Mouse (Mus musculus) MEL (cell line): ENCODE results near the gene Arl2bp. TPM values are rescaled to one million over a fixed set of nuclear protein-coding genes. Genes with fewer than 3 reads are reported as not detected.

Experiments used
- DNase-seq: peaks from one replicate; pipeline ENCODE4 v3.0.0; 2011; ENCODE audit warnings: low read depth, low spot score
- H3K27ac ChIP-seq: 2 replicates; pipeline ENCODE4 v1.5.1; 2012; ENCODE audit warnings: low read depth, mild to moderate bottlenecking, control low read depth, low read length, moderate library complexity; ENCODE audit not compliant: control insufficient read depth
- H3K27me3 ChIP-seq, 2 experiments: fragments of 150-350 bp in 1 of 2; sonication (generic) in 1 of 2; 2 replicates each; pipeline ENCODE4 v1.6.1; 2012; ENCODE audit warnings: low read length in 2 of 2, mild to moderate bottlenecking in 2 of 2, improper control_type of control experiment in 1 of 2, moderate library complexity in 1 of 2; ENCODE audit not compliant: insufficient read depth in 2 of 2, control insufficient read depth in 1 of 2
- H3K36me3 ChIP-seq, 2 experiments: 2 replicates each; pipeline ENCODE4 v1.6.1; 2012 to 2014; ENCODE audit warnings: low read length in 2 of 2, improper control_type of control experiment in 1 of 2, inconsistent platforms in 1 of 2, mild to moderate bottlenecking in 1 of 2; ENCODE audit not compliant: insufficient read depth in 2 of 2, control insufficient read depth in 1 of 2
- H3K4me1 ChIP-seq, 2 experiments: fragments of 150-350 bp in 1 of 2; sonication (generic) in 1 of 2; 2 replicates each; pipeline ENCODE4 v1.6.1; 2012; ENCODE audit warnings: low read length in 2 of 2, improper control_type of control experiment in 1 of 2, mild to moderate bottlenecking in 1 of 2; ENCODE audit not compliant: insufficient read depth in 2 of 2, control insufficient read depth in 1 of 2
- H3K4me3 ChIP-seq, 2 experiments: fragments of 150-350 bp in 1 of 2; sonication (generic) in 1 of 2; 2 replicates each; pipeline ENCODE4 v1.5.1; 2012; ENCODE audit warnings: low read depth in 2 of 2, low read length in 2 of 2, mild to moderate bottlenecking in 2 of 2, moderate library complexity in 2 of 2, control low read depth in 1 of 2, improper control_type of control experiment in 1 of 2; ENCODE audit not compliant: control insufficient read depth in 1 of 2, insufficient read depth in 1 of 2
- H3K79me2 ChIP-seq: 2 replicates; pipeline ENCODE4 v1.6.1; 2012; ENCODE audit warnings: mild to moderate bottlenecking, low read length, moderate library complexity; ENCODE audit not compliant: control insufficient read depth, poor library complexity, insufficient read depth
- H3K9ac ChIP-seq: 2 replicates; pipeline ENCODE4 v1.6.1; 2012; ENCODE audit warnings: low read depth, mild to moderate bottlenecking, control low read depth, low read length, moderate library complexity; ENCODE audit not compliant: control insufficient read depth, poor library complexity, severe bottlenecking
- H3K9me3 ChIP-seq: fragments of 150-350 bp; sonication (generic); replicated peaks from 2 replicates; pipeline ENCODE4 v1.6.1; 2012; ENCODE audit warnings: mild to moderate bottlenecking, low read length, improper control_type of control experiment, moderate library complexity; ENCODE audit not compliant: insufficient read depth
- BHLHE40 ChIP-seq: IDR thresholded peaks from 2 replicates; pipeline ENCODE4 v1.6.1; 2012; ENCODE audit warnings: low read depth, mild to moderate bottlenecking, inconsistent platforms, low read length, improper control_type of control experiment, borderline replicate concordance
- CHD1 ChIP-seq: IDR thresholded peaks from 2 replicates; pipeline ENCODE4 v1.6.1; 2012; ENCODE audit warnings: low read depth, mild to moderate bottlenecking, inconsistent platforms, low read length, improper control_type of control experiment
- CHD2 ChIP-seq: IDR thresholded peaks from 2 replicates; pipeline ENCODE4 v1.6.1; 2011; ENCODE audit warnings: low read length, improper control_type of control experiment
- CTCF ChIP-seq, 3 experiments: IDR thresholded peaks in 2 of 3; conservative IDR thresholded peaks in 1 of 3; 2 replicates each; pipeline ENCODE4 v1.5.1; 2011 to 2012; ENCODE audit warnings: low read length in 3 of 3, low read depth in 2 of 3, mild to moderate bottlenecking in 2 of 3, improper control_type of control experiment in 1 of 3, inconsistent platforms in 1 of 3, mixed read lengths in 1 of 3, moderate library complexity in 1 of 3; ENCODE audit not compliant: control insufficient read depth in 1 of 3, insufficient read depth in 1 of 3, poor library complexity in 1 of 3, severe bottlenecking in 1 of 3
- E2F4 ChIP-seq: IDR thresholded peaks from 2 replicates; pipeline ENCODE4 v1.6.1; 2011; ENCODE audit warnings: low read depth, low read length, improper control_type of control experiment, borderline replicate concordance
- ELF1 ChIP-seq: IDR thresholded peaks from 2 replicates; pipeline ENCODE4 v1.6.1; 2014; ENCODE audit warnings: low read depth, mild to moderate bottlenecking, inconsistent platforms, low read length, improper control_type of control experiment, moderate library complexity
- EP300 ChIP-seq, 2 experiments: IDR thresholded peaks; 2 replicates each; pipeline ENCODE4 v1.6.1; 2011; ENCODE audit warnings: improper control_type of control experiment in 2 of 2, low read length in 2 of 2, low read depth in 1 of 2, mild to moderate bottlenecking in 1 of 2
- ETS1 ChIP-seq: IDR thresholded peaks from 2 replicates; pipeline ENCODE4 v1.6.1; 2012; ENCODE audit warnings: low read depth, mild to moderate bottlenecking, inconsistent platforms, low read length, improper control_type of control experiment, moderate library complexity
- GABPA ChIP-seq: IDR thresholded peaks from 2 replicates; pipeline ENCODE4 v1.6.1; 2012; ENCODE audit warnings: low read depth, mild to moderate bottlenecking, inconsistent platforms, low read length, improper control_type of control experiment, moderate library complexity
- GATA1 ChIP-seq: IDR thresholded peaks from 2 replicates; pipeline ENCODE4 v1.6.1; 2011; ENCODE audit warnings: low read depth, low read length, improper control_type of control experiment
- JUND ChIP-seq: IDR thresholded peaks from 2 replicates; pipeline ENCODE4 v1.6.1; 2011; ENCODE audit warnings: low read depth, mild to moderate bottlenecking, improper control_type of control experiment, low read length
- KAT2A ChIP-seq: conservative IDR thresholded peaks from 2 replicates; pipeline ENCODE4 v1.6.1; 2012; ENCODE audit warnings: low read depth, low read length, improper control_type of control experiment, inconsistent platforms
- MAFK ChIP-seq: IDR thresholded peaks from 2 replicates; pipeline ENCODE4 v1.6.1; 2011; ENCODE audit warnings: low read depth, mild to moderate bottlenecking, low read length, improper control_type of control experiment, borderline replicate concordance
- MAX ChIP-seq: IDR thresholded peaks from 2 replicates; pipeline ENCODE4 v1.6.1; 2011; ENCODE audit warnings: low read length, improper control_type of control experiment
- MEF2A ChIP-seq: IDR thresholded peaks from 2 replicates; pipeline ENCODE4 v1.6.1; 2014; ENCODE audit warnings: low read depth, mild to moderate bottlenecking, inconsistent platforms, low read length, improper control_type of control experiment; ENCODE audit not compliant: poor library complexity, insufficient replicate concordance, severe bottlenecking; ENCODE audit errors: extremely low read depth
- MXI1 ChIP-seq: IDR thresholded peaks from 2 replicates; pipeline ENCODE4 v1.6.1; 2011; ENCODE audit warnings: mild to moderate bottlenecking, low read depth, low read length, improper control_type of control experiment
- MYB ChIP-seq: IDR thresholded peaks from 2 replicates; pipeline ENCODE4 v1.6.1; 2011; ENCODE audit warnings: mild to moderate bottlenecking, low read depth, low read length, improper control_type of control experiment
- MYC ChIP-seq: IDR thresholded peaks from 2 replicates; pipeline ENCODE4 v1.6.1; 2011; ENCODE audit warnings: low read depth, mild to moderate bottlenecking, low read length, improper control_type of control experiment, moderate library complexity
- NELFE ChIP-seq: IDR thresholded peaks from 2 replicates; pipeline ENCODE4 v1.6.1; 2011; ENCODE audit warnings: low read depth, low read length, improper control_type of control experiment
- NRF1 ChIP-seq: IDR thresholded peaks from 2 replicates; pipeline ENCODE4 v1.6.1; 2014; ENCODE audit warnings: low read depth, mild to moderate bottlenecking, inconsistent platforms, low read length, improper control_type of control experiment, moderate library complexity; ENCODE audit not compliant: poor library complexity, insufficient read depth, severe bottlenecking
- POLR2AphosphoS5 ChIP-seq: IDR thresholded peaks from 2 replicates; pipeline ENCODE4 v1.6.1; 2012; ENCODE audit warnings: low read depth, borderline replicate concordance, mild to moderate bottlenecking, inconsistent platforms, low read length, moderate library complexity, mixed read lengths
- RAD21 ChIP-seq: IDR thresholded peaks from 2 replicates; pipeline ENCODE4 v1.6.1; 2011; ENCODE audit warnings: mild to moderate bottlenecking, low read depth, low read length, improper control_type of control experiment
- RCOR1 ChIP-seq: IDR thresholded peaks from 2 replicates; pipeline ENCODE4 v1.6.1; 2012; ENCODE audit warnings: low read depth, mild to moderate bottlenecking, inconsistent platforms, low read length, improper control_type of control experiment
- SIN3A ChIP-seq: IDR thresholded peaks from 2 replicates; pipeline ENCODE4 v1.6.1; 2012; ENCODE audit warnings: low read length, improper control_type of control experiment, inconsistent platforms
- SMC3 ChIP-seq: IDR thresholded peaks from 2 replicates; pipeline ENCODE4 v1.6.1; 2011; ENCODE audit warnings: low read depth, low read length, improper control_type of control experiment
- TAL1 ChIP-seq: IDR thresholded peaks from 2 replicates; pipeline ENCODE4 v1.6.1; 2012; ENCODE audit warnings: mild to moderate bottlenecking, inconsistent platforms, low read length, moderate library complexity, mixed read lengths
- TBP ChIP-seq: IDR thresholded peaks from 2 replicates; pipeline ENCODE4 v1.8.0; 2011; ENCODE audit warnings: low read depth, low read length, improper control_type of control experiment
- TCF12 ChIP-seq: IDR thresholded peaks from 2 replicates; pipeline ENCODE4 v1.6.1; 2014; ENCODE audit warnings: low read depth, mild to moderate bottlenecking, inconsistent platforms, low read length, improper control_type of control experiment, moderate library complexity
- UBTF ChIP-seq: IDR thresholded peaks from 2 replicates; pipeline ENCODE4 v1.6.1; 2012; ENCODE audit warnings: low read depth, mild to moderate bottlenecking, inconsistent platforms, low read length, improper control_type of control experiment, moderate library complexity, borderline replicate concordance; ENCODE audit not compliant: insufficient read depth
- USF1 ChIP-seq: IDR thresholded peaks from 2 replicates; pipeline ENCODE4 v1.6.1; 2014; ENCODE audit warnings: low read depth, mild to moderate bottlenecking, inconsistent platforms, low read length, improper control_type of control experiment, moderate library complexity
- USF2 ChIP-seq, 2 experiments: IDR thresholded peaks; 2 replicates each; pipeline ENCODE4 v1.6.1; 2011 to 2012; ENCODE audit warnings: improper control_type of control experiment in 2 of 2, low read length in 2 of 2, borderline replicate concordance in 1 of 2, inconsistent platforms in 1 of 2, low read depth in 1 of 2, mild to moderate bottlenecking in 1 of 2; ENCODE audit not compliant: insufficient read depth in 1 of 2
- ZMIZ1 ChIP-seq: IDR thresholded peaks from 2 replicates; pipeline ENCODE4 v1.6.1; 2012; ENCODE audit warnings: low read depth, mild to moderate bottlenecking, inconsistent platforms, low read length, improper control_type of control experiment, moderate library complexity
- ZNF384 ChIP-seq: IDR thresholded peaks from 2 replicates; pipeline ENCODE4 v1.6.1; 2012; ENCODE audit warnings: low read depth, mild to moderate bottlenecking, inconsistent platforms, low read length, improper control_type of control experiment
- polyA plus RNA-seq, 2 experiments: library from polyadenylated mRNA; stranded (reverse) in 1 of 2; unstranded in 1 of 2; fragments of >175 nt in 1 of 2; fragments of >200 nt in 1 of 2; gene quantifications; 2 replicates each; pipeline versions ENCODE4 v1.2.1 to v1.2.4; 2012; ENCODE audit warnings: low replicate concordance in 2 of 2, low read depth in 1 of 2; ENCODE audit not compliant: insufficient read length in 2 of 2, insufficient read depth in 1 of 2, missing spikeins in 1 of 2
- total RNA-seq: library from RNA; depleted of rRNA; stranded (reverse); fragments of 300-350 nt; gene quantifications from 2 replicates; pipeline ENCODE4 v1.2.3, GENCODE M21; 2012; rRNA removed

The Arl2bp gene
- 43.8 and 46.7 TPM in 2 replicates for total RNA-seq
- 100 to 1,000 TPM in 1 of 2 experiments, 10 to 100 TPM in 1; 96.1 to 515 TPM for polyA plus RNA-seq

DNA sequence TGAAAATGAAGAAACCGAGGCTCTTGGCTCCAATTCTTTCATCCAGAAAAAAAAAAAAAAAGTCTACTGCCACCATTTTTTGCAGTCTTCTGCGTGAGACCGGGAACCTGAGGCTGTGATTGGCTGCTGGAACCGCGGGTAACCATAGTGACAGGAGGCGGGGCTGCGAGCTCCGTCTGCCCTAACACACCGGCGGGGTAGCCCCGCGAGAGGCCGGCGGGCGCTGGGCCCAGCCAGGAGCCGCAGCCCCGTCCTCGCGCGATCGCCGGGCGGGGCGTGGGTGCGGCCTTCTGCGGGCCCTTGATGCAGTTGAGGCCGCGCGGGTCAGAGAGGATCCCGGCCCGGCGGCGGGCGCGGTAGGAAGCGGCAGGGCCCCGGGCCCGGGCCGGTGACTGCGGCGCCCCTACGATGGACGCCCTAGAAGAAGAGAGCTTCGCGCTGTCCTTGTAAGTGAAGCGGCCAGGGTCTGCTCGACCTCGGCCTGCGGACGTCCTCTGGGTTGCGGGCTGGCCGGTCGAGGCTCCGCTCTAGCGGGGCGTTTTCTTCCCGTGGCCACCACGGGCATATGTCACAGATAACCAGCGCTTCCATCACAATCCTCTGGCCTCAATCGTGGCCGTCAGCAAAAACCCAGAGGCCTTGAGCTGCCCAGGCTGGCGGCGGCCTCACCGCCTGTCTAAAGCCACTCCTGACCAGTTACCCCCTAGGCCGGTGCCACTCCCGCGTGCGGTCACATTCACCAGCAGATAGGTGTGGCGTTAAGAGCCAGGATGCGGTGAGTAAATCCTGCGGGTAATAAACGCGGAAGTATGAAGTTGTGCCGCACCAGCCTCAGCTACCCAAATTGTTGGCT lies at the start of gene Arl2bp:
Arl2bp (plus strand) TSS at position 145 of the 853 bp plus-strand sequence.
- H3K4me1 ChIP-seq: peaks cover 3 to 7% of the 10 kb centered on the region in 2 experiments; a peak in 3 of 4 replicates
- peak; percentile 96 for DNase-seq
- peak within 1 kb of the TSS; percentile 55 for H3K27ac ChIP-seq
- H3K27me3 ChIP-seq: no peaks in the 10 kb centered on the region
- no peaks in the 10 kb centered on the region for H3K9me3 ChIP-seq
- H3K9ac ChIP-seq: peak within 1 kb of the TSS; percentile 93
- H3K79me2 ChIP-seq: peaks cover 6% of the 10 kb centered on the region
- H3K36me3 ChIP-seq: peaks cover 3 to 15% of the 10 kb centered on the region in 2 experiments; a peak in 3 of 4 replicates
- H3K4me3 ChIP-seq: peak within 1 kb of the TSS; percentile 88 to 90
- no peak for TF ChIP-seq CTCF (IDR thresholded peaks at IDR 0.05 in 2 of 3, conservative IDR thresholded peaks at IDR 0.05 in 1 of 3; ENCODE audit: control insufficient read depth in 1 of 3, insufficient read depth in 1 of 3, low read depth in 2 of 3, low read length in 3 of 3, poor library complexity in 1 of 3, severe bottlenecking in 1 of 3)
- TF ChIP-seq MAX: peak; percentile 38
- 0 out of 2 replicates have a peak, but pooled peaks have one; percentile 13 for TF ChIP-seq E2F4
- TF ChIP-seq ELF1: peak; percentile 65
- TF ChIP-seq EP300 (IDR thresholded peaks at IDR 0.05; ENCODE audit: low read depth in 1 of 2, low read length in 2 of 2): 0 out of 4 replicates have a peak, but pooled peaks of 1 of the 2 experiments have one; percentile 25
- TF ChIP-seq GATA1: no peak
- TF ChIP-seq MAFK: no peak
- TF ChIP-seq JUND: no peak
- TF ChIP-seq ZMIZ1: peak; percentile 90
- 0 out of 2 replicates have a peak, but pooled peaks have one; percentile 16 for TF ChIP-seq TCF12
- TF ChIP-seq USF1: no peak
- no peak for TF ChIP-seq TAL1
- peak; percentile 77 for TF ChIP-seq NELFE
- TF ChIP-seq MYC: 0 out of 2 replicates have a peak, but pooled peaks have one; percentile 35
- TF ChIP-seq CHD1: no peak
- 0 out of 2 replicates have a peak, but pooled peaks have one; percentile 11 for TF ChIP-seq SMC3
- TF ChIP-seq CHD2: peak; percentile 78
- TF ChIP-seq UBTF: 0 out of 2 replicates have a peak, but pooled peaks have one; percentile 56
- peak; percentile 98 for TF ChIP-seq ZNF384
- TF ChIP-seq USF2 (IDR thresholded peaks at IDR 0.05; ENCODE audit: borderline replicate concordance in 1 of 2, insufficient read depth in 1 of 2, low read depth in 1 of 2, low read length in 2 of 2): no peak
- no peak for TF ChIP-seq BHLHE40
- 0 out of 2 replicates have a peak, but pooled peaks have one; percentile 25 for TF ChIP-seq ETS1
- no peak for TF ChIP-seq RCOR1
- no peak for TF ChIP-seq POLR2AphosphoS5
- TF ChIP-seq MEF2A: no peak
- no peak for TF ChIP-seq MYB
- 0 out of 2 replicates have a peak, but pooled peaks have one; percentile 14 for TF ChIP-seq NRF1
- no peak for TF ChIP-seq KAT2A
- TF ChIP-seq RAD21: no peak
- TF ChIP-seq GABPA: no peak
- TF ChIP-seq MXI1: peak; percentile 43; the same call in 1 of the 2 replicates
- 0 out of 2 replicates have a peak, but pooled peaks have one; percentile 14 for TF ChIP-seq TBP
- peak; percentile 71; the same call in 1 of the 2 replicates for TF ChIP-seq SIN3A
